Mouse (Mus musculus) embryo, embryonic 11.5 days (tissue): ENCODE measurements around the gene Ppm1b.

ENCODE experiments used
- DNase-seq: peaks from one replicate; pipeline ENCODE4 v3.0.0-alpha.2; 2012; ENCODE audit warnings: low read depth, low spot score

Ppm1b gene

DNA sequence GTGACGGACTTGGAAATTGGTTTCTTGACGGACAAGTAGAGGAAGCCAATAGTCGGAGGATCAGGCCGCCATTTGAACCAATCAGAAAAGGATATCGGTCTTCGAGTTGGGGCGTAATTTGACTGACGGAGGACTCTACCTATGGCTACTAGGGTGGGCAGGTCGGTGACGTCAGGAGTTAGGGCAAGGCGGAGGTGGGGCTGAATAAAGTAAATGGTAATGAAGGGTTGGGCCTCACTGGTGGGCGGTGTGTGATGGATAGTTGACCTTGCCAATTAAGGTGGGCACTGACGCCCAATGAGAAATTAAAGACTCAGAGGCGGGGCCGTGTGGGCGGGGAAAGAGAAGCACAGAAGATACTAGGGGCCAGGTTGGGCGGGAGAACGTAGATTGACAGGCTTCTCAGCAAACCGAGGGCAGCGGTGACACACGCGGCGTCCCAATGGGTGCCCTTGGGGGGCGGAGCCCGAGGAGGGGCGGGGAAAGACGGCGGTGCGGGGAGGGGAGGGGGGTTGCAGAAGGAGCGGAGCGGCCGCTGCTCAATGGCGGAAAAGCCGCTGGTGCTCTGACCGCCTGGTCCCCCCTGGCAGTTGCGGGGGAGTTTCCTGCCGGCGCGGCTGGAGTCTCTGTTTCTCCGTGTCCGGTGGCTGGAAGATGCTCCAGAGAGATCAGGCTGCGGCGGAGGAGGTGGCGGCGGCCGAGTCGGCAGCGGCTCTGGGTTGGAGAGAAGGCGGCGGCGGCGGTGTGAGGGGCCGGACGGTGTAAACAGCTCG lies 1.1 kb downstream of the Ppm1b start:
- DNase-seq: peak; percentile 99

DNA sequence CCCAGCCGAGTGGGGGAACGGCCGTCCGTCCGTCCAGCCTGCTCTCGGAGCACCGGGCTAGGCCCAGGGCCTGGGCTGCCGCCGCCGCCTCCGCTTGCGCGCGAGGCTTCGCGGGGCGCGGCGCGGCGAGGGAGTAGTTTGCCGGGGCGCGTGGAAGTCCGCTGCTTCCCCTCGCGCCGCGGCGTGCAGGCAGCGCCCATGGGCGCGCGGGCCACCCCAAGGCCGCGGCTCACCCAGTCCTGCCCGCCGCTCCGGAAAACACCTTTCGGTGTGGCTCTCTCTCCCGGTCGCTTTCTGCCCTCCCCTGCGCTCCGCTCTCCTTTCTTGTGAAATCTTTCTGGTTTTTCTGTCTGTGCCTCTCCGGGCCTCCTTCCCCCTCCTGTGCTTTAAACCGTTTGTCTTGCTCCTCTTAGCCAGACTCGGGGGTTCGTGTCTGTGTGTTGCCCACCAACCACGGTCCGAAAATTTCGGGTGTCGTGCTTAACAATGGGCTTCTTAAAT lies 1.9 kb downstream of the Ppm1b start:
- peak; percentile 9 for DNase-seq

DNA sequence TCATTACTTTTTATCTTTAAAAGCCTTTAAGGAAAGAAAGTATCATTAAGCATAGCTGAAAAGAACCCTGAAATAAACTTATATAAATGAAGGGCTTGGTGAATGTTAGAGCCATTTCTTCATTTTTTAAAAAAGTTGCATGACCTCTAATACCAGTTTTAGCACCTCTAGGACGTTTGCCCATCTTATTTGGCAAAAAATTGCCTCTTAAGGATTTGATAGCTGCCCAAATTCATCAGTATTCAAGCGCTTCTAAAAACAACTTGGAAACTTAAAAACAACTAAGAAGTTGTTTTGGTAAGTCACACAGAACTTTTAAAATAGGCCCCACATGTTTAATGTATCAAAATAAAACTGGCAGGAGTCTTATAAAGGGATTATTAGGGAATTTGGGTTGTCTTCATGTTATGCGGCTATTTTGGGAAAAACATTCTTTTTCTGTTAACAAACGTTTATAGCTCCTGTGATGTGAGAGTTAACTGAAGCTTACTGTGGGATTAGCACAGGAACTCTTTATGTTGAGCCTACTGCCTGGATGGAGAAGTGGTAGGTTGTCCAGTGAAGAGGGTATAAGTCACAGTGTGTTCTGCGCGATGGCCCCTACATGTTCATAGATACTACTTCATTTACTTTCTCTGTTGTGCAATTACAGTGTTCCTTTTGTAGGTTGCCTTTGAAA lies 2.6 kb downstream of the Ppm1b start:
- DNase-seq: no peak

DNA sequence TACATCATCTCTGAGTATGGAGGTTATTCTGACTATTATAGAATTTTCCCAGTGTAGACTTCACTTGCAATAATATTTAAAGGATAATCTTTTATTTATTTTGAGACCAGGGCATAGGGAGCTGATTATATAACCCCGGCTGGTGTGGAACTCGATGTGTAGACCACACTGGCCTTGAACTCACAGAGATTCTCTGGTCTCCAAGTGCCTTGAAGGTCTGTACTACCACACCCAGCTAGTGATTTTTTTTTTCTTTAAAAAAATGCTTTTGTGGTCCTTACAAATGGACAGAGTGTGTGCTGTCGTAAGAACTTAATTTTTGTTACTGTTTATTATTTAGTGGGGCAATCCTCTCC lies 3.1 kb downstream of the Ppm1b start:
- no peak for DNase-seq

DNA sequence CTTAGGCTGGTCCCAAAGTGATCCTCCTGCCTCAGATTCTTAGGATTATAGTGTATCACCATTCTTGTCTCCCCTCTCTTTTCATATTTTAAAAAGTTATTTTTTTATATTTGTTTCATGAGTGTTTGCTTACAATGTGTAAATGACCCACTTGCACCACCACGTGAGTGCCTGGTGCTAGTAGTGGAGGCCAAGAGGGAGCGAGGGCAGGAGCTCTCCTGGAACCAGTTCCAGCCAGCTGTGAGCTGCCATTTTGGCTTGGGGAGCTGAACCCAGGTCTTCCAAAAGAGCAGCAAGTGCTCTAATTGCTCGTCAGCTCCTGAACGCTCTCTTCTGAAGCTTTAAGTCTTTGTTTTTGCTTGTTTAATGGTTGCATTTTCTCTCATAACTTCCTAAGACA lies 3.6 kb downstream of the Ppm1b start:
- no peak for DNase-seq

- DNase-seq: no peak
Measured at GRCm38 (mm10) chr17:84962046-84962445, 5.5 kb downstream of the Ppm1b start.

DNA sequence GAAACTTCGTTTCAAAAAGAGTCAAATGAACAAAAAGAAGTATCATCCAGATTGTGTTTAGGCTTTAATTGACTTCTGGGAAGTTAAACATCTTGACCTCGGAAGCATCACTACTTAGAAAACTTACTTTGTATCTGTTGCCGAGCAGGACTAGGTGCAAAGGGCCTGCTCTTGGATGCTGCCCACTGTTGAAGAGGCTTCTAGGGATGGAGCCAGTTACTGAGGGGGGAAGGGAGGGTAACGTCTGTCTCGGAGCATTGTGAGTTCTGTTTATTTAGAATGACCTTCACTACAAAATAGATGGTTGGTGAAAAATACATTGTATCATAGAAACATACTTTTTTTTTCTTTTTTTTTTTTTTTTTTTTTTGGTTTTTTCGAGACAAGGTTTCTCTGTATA lies 7.1 kb downstream of the Ppm1b start:
- no peak for DNase-seq

- DNase-seq: no peak
Measured at GRCm38 (mm10) chr17:84966231-84966630, 9.7 kb downstream of the Ppm1b start.

DNA sequence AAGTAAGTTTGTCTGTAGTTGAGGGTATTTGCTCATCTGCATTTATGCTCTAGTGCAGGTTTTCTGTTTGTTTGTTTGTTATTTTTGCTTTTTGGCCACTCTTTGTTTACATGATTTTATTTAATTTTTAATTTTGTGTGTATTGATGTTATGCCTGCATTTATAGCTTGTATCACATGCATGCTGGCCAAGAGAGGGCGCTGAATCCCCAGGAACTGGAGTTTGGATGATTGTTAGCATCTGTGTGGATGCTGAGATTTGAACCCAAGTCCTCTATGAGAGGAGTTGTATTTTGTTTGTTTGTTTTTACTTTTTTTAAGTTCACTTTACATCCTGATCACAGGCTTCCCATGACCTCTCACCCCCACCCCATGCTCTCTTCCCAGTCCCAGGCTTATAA lies 10.5 kb downstream of the Ppm1b start:
- no peak for DNase-seq

DNA sequence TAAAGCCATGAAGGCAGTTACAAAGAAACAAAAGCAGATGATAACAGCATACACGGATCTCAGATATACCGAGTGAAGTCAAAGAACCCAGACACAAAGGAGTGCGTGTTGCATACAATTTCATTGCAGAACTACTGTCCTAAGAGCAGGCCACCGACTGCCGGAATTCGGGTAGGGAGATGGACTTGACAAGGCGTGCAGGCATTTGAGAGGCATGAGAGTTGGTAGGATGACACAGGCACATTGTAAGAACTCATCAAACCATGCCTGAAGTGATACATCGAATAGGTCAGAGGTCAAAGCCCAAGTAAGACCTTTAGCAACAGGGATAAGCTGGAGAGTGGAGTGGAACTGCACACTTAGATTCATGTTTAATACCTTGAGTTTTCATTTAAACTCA lies 13.4 kb downstream of the Ppm1b start:
- no peak for DNase-seq

GRCm38 (mm10) chr17:84981721-84982120 lies 25.2 kb downstream of the Ppm1b start:
- no peak for DNase-seq

GRCm38 (mm10) chr17:84982735-84983134 lies 26.2 kb downstream of the Ppm1b start:
- DNase-seq: no peak

GRCm38 (mm10) chr17:84986368-84986767 lies 29.8 kb downstream of the Ppm1b start:
- no peak for DNase-seq

GRCm38 (mm10) chr17:84987834-84988410 lies 31.4 kb downstream of the Ppm1b start:
- no peak for DNase-seq

DNA sequence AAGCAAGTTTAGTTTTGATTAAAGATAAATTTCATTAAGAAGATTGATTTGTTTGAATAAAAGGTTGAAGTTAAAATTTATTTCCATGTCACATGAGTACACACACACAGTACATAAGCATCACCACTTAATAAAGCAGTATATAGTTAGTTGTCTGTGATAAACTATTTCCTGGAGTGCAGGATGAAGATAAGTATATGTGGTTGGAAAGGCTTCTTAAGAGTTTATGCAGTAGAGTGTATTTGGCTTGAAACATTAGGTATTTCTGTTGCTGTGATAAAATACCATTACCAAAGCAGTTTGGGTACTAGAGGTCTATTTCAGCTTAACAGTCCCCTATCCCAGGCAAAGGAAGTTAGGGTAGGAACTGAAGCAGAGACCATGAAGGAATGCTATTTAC lies 32.0 kb downstream of the Ppm1b start:
- no peak for DNase-seq

- DNase-seq: no peak
Measured at GRCm38 (mm10) chr17:84995844-84996243, 39.3 kb downstream of the Ppm1b start.

DNA sequence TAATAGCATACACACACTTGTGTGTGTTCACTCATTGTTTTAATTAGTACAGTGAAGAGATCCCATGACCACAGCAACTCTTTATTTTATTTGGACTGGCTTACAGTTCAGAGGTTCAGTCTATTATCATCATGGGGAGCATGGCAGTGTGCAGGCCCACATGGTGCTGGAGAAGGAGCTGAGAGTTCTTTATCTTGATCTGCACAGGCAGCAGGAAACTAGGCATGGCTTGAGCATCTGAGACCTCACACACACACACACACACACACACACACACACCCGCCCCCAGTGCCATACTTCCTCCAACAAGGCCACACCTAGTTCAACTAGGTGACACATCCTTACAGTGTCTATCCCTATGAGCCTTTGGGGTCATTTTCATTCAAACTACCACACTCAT lies 41.1 kb downstream of the Ppm1b start:
- DNase-seq: no peak

- DNase-seq: no peak
Measured at GRCm38 (mm10) chr17:84999636-85000035, 43.1 kb downstream of the Ppm1b start.

- DNase-seq: no peak
Measured at GRCm38 (mm10) chr17:85013485-85013884, 56.9 kb downstream of the Ppm1b start.

GRCm38 (mm10) chr17:85014632-85015031 lies 58.1 kb downstream of the Ppm1b start:
- DNase-seq: no peak

GRCm38 (mm10) chr17:85018344-85018743 lies 61.8 kb downstream of the Ppm1b start:
- no peak for DNase-seq

- DNase-seq: no peak
Measured at GRCm38 (mm10) chr17:85018794-85019193, 62.3 kb downstream of the Ppm1b start.

- no peak for DNase-seq
Measured at GRCm38 (mm10) chr17:85020343-85020742, 63.8 kb downstream of the Ppm1b start.
